Mouse (Mus musculus) liver, embryonic 13.5 days (tissue): ENCODE measurements at regions not wholly inside any gene's neighbourhood (a gene's known extent, or its start where the extent isn't known, plus 50 kb on each side); places are given as distances from the start of the nearest gene placed in this dataset.

Source experiments
- ATAC-seq: fragments of 200-750 bp; cut with Nextera tagmentation; 2 replicates; pipeline ENCODE4 v1.8.0; 2017; ENCODE audit warnings: low read depth, mild to moderate bottlenecking, moderate number of reproducible peaks, moderate library complexity
- DNase-seq: peaks from one replicate; pipeline ENCODE4 v3.0.0; 2022
- H3K27ac ChIP-seq: fragments of 300-500 bp; sonication (generic); 2 replicates; pipeline ENCODE4 v1.5.1; 2015; ENCODE audit warnings: moderate library complexity, mild to moderate bottlenecking, inconsistent platforms
- H3K27me3 ChIP-seq: fragments of 300-500 bp; sonication (generic); 2 replicates; pipeline ENCODE4 v1.6.1; 2015; ENCODE audit warnings: mild to moderate bottlenecking, inconsistent platforms
- H3K36me3 ChIP-seq: fragments of 300-500 bp; sonication (generic); 2 replicates; pipeline ENCODE4 v1.6.1; 2015; ENCODE audit warnings: mild to moderate bottlenecking, inconsistent platforms
- H3K4me1 ChIP-seq: fragments of 300-500 bp; sonication (generic); replicated peaks from 2 replicates; pipeline ENCODE4 v1.6.1; 2015; ENCODE audit warnings: inconsistent platforms
- H3K4me2 ChIP-seq: fragments of 300-500 bp; sonication (generic); 2 replicates; pipeline ENCODE4 v1.6.1; 2015; ENCODE audit warnings: inconsistent platforms, mild to moderate bottlenecking, moderate library complexity
- H3K4me3 ChIP-seq: fragments of 300-500 bp; sonication (generic); replicated peaks from 2 replicates; pipeline ENCODE4 v1.5.1; 2015; ENCODE audit warnings: mild to moderate bottlenecking, inconsistent platforms
- H3K9ac ChIP-seq: fragments of 300-500 bp; sonication (generic); 2 replicates; pipeline ENCODE4 v1.6.1; 2015; ENCODE audit warnings: mild to moderate bottlenecking, inconsistent platforms
- H3K9me3 ChIP-seq: fragments of 300-500 bp; sonication (generic); replicated peaks from 2 replicates; pipeline ENCODE4 v1.6.1; 2016; ENCODE audit warnings: inconsistent platforms
- WGBS: fragments of 180-500 bp; shearing (Covaris S2); methylation state at CpG from one replicate; pipeline ENCODE4 v1.1.7; 2015; ENCODE audit not compliant: insufficient replicate concordance; 5-methylcytosine and 5-hydroxymethylcytosine counted together

GRCm38 (mm10) chr3:52634353-52634752 is 366.2 kb downstream of the Foxo1 start:
- Histone ChIP-seq H3K36me3 (no peaks in the 10 kb centered on the region), H3K9me3 (no peaks in the 10 kb centered on the region), H3K27me3 (no peaks in the 10 kb centered on the region), H3K4me2 (no peak overlapping the region), H3K4me1 (no peaks in the 10 kb centered on the region), H3K9ac (no peak overlapping the region), H3K27ac (no peak overlapping the region), H3K4me3 (no peak overlapping the region)
- no peak for DNase-seq
- 0 out of 2 replicates have a peak, but pooled peaks have one; percentile 26 for ATAC-seq
- WGBS: 19% methylated on average over 6 of the region's 6 CpGs

- Histone ChIP-seq H3K4me3 (no peak overlapping the region), H3K4me1 (no peaks in the 10 kb centered on the region), H3K4me2 (no peak overlapping the region), H3K9me3 (no peaks in the 10 kb centered on the region), H3K36me3 (no peaks in the 10 kb centered on the region), H3K27ac (no peak overlapping the region), H3K27me3 (no peaks in the 10 kb centered on the region), H3K9ac (no peak overlapping the region)
- DNase-seq (no peak), ATAC-seq (no peak)
- 63% methylated on average over 15 of the region's 15 CpGs for WGBS
These were observed 365.5 kb downstream of the Foxo1 start for GRCm38 (mm10) chr3:52633491-52634100.

GRCm38 (mm10) chr3:52632635-52633034 is 364.5 kb downstream of the Foxo1 start:
- Histone ChIP-seq H3K36me3 (no peaks in the 10 kb centered on the region), H3K9me3 (no peaks in the 10 kb centered on the region), H3K27ac (no peak overlapping the region), H3K9ac (no peak overlapping the region), H3K4me3 (no peak overlapping the region), H3K4me2 (no peak overlapping the region), H3K4me1 (no peaks in the 10 kb centered on the region), H3K27me3 (no peaks in the 10 kb centered on the region)
- no peak for DNase-seq
- WGBS: 42% methylated on average over 2 of the region's 2 CpGs
- no peak for ATAC-seq

- no peaks in the 10 kb centered on the region for H3K27me3 ChIP-seq
- no peak for DNase-seq
- H3K27ac ChIP-seq: no peak overlapping the region
- ATAC-seq: no peak
- H3K4me3 ChIP-seq: no peak overlapping the region
- H3K9ac ChIP-seq: no peak overlapping the region
- no peak overlapping the region for H3K4me2 ChIP-seq
- no peaks in the 10 kb centered on the region for H3K36me3 ChIP-seq
- WGBS: 59% methylated on average over 5 of the region's 5 CpGs
- no peaks in the 10 kb centered on the region for H3K9me3 ChIP-seq
- H3K4me1 ChIP-seq: no peaks in the 10 kb centered on the region
These were observed 362.1 kb downstream of the Foxo1 start for GRCm38 (mm10) chr3:52630209-52630608.

GRCm38 (mm10) chr3:52625125-52625524 is 357.0 kb downstream of the Foxo1 start:
- Histone ChIP-seq H3K9ac (no peak overlapping the region), H3K36me3 (no peaks in the 10 kb centered on the region)
- no peak for ATAC-seq

DNA sequence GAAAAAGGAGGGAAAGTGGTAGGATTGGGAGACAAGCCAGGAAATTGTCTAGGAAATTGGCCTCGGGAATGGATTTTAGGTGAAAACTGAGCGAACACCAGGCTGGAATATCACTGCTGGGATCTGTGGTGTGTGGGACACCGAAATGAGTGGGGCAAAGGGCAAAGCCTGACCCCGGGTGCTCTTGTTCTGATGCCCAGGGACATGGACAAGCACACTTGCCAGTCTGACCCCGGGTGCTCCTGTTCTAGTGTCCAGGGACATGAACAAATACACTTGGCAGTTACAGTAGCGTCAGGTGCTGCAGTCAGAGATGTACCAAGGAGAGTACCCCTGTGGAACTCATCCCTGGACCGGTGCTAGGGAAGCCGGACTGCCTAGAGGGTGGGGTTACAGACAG is 354.4 kb downstream of the Foxo1 start:
- Histone ChIP-seq H3K4me1 (peaks cover 10% of the 10 kb centered on the region), H3K4me2 (no peak overlapping the region), H3K9me3 (no peaks in the 10 kb centered on the region), H3K9ac (no peak overlapping the region), H3K4me3 (no peak overlapping the region), H3K27ac (no peak overlapping the region), H3K27me3 (no peaks in the 10 kb centered on the region), H3K36me3 (no peaks in the 10 kb centered on the region)
- WGBS: 74% methylated on average over 8 of the region's 8 CpGs
- DNase-seq (no peak), ATAC-seq (no peak)

More at GRCm38 (mm10) chr3:52625125-52625524, 357.0 kb downstream of the Foxo1 start:
- H3K4me3 ChIP-seq: no peak overlapping the region
- no peak for DNase-seq
- WGBS: 65% methylated on average over 1 of the region's 1 CpGs
- H3K9me3 ChIP-seq: no peaks in the 10 kb centered on the region
- H3K4me1 ChIP-seq: no peaks in the 10 kb centered on the region
- H3K27ac ChIP-seq: no peak overlapping the region
- H3K4me2 ChIP-seq: no peak overlapping the region
- no peaks in the 10 kb centered on the region for H3K27me3 ChIP-seq

DNA sequence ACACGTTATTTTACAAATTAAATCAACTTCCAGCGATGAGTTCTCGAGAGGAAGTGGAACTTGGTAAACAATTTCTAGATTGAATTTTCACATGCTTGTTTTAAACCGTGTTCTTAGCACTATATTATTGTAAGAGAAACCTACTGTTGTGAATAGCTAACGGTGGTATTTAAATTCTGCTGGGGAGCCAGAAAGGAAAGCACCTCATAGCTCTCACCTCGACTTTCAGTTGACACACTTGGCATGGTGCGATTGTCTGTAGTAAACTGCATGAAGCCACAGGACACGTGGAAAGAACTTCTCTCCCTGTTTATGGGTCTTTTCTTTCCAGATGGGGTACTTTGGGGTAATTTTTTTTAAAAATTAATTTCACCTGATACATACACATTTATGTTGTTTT is 353.8 kb downstream of the Foxo1 start:
- Histone ChIP-seq H3K9me3 (no peaks in the 10 kb centered on the region), H3K36me3 (no peaks in the 10 kb centered on the region), H3K4me3 (no peak overlapping the region), H3K4me1 (peaks cover 10% of the 10 kb centered on the region), H3K27me3 (no peaks in the 10 kb centered on the region), H3K9ac (no peak overlapping the region), H3K27ac (no peak overlapping the region), H3K4me2 (no peak overlapping the region)
- DNase-seq (no peak), ATAC-seq (no peak)
- 69% methylated on average over 8 of the region's 8 CpGs for WGBS

DNA sequence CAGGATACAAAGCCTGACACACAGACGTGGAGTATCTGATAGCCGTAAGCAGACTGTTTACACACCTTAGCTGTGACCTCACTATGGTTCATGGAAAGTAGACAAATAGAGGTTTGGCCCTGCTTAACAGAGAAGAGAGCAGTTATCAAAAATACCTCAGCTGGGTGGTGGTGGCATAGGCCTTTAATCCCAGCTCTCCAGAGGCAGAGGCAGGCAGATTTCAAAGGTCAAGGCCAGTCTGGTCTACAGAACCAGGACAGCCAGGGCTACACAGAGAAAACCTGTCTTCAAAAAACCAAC is 350.7 kb downstream of the Foxo1 start:
- H3K9ac ChIP-seq: no peak overlapping the region
- no peaks in the 10 kb centered on the region for H3K27me3 ChIP-seq
- DNase-seq (no peak), ATAC-seq (no peak)
- H3K4me1 ChIP-seq: peaks cover 10% of the 10 kb centered on the region
- no peaks in the 10 kb centered on the region for H3K36me3 ChIP-seq
- WGBS: 71% methylated on average over 2 of the region's 2 CpGs
- H3K4me3 ChIP-seq: no peak overlapping the region
- H3K27ac ChIP-seq: no peak overlapping the region
- H3K4me2 ChIP-seq: no peak overlapping the region
- H3K9me3 ChIP-seq: no peaks in the 10 kb centered on the region

- Histone ChIP-seq H3K9ac (no peak overlapping the region), H3K4me2 (no peak overlapping the region), H3K27me3 (no peaks in the 10 kb centered on the region), H3K27ac (no peak overlapping the region), H3K4me1 (peaks cover 10% of the 10 kb centered on the region), H3K36me3 (no peaks in the 10 kb centered on the region), H3K4me3 (no peak overlapping the region), H3K9me3 (no peaks in the 10 kb centered on the region)
- ATAC-seq (no peak), DNase-seq (no peak)
- 46% methylated on average over 7 of the region's 7 CpGs for WGBS
These were observed 350.2 kb downstream of the Foxo1 start for GRCm38 (mm10) chr3:52618212-52618924.

DNA sequence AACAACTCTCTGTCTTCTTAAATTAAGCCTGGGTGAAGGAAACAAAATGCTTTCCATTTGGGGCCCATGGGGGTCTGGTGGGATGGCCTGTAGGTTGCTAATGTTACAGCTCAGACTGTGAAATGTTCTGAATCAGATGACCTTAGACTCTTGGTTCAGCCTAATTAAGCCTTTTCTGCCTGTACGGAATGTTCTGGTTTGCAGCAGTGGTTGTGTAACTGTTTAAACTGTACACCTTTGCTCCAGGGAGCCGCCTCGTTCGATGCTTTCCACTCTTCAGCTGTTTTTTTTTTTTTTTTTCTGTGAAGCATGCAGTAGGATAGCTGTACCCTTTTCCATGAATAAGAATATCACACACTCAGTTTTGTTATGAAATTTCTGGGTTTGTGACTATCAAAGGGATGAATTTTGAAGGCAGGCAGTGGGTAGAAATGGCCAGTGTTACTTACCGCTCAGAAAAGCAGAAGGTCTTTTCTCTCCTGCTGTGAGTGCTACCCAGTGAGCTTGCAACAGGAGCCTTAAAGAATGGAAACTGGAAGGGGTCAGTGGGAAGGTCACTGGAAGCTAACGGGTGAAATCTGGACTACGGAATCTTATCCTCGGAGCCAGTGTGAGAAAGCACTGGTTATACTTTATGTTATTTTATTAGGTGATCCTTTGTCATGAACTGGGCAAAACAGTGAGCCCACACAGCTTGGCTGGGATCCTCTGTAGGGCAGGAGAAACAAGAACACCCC is 349.4 kb downstream of the Foxo1 start:
- H3K9ac ChIP-seq: no peak overlapping the region
- ATAC-seq: peak; percentile 45; the same call in 1 of the 2 replicates
- H3K4me3 ChIP-seq: no peak overlapping the region
- DNase-seq: no peak
- no peaks in the 10 kb centered on the region for H3K27me3 ChIP-seq
- 58% methylated on average over 8 of the region's 8 CpGs for WGBS
- H3K9me3 ChIP-seq: no peaks in the 10 kb centered on the region
- peaks cover 10% of the 10 kb centered on the region for H3K4me1 ChIP-seq
- H3K27ac ChIP-seq: no peak overlapping the region
- no peak overlapping the region for H3K4me2 ChIP-seq
- H3K36me3 ChIP-seq: no peaks in the 10 kb centered on the region

GRCm38 (mm10) chr3:52611881-52612280 is 343.7 kb downstream of the Foxo1 start:
- no peak overlapping the region for H3K9ac ChIP-seq
- 74% methylated on average over 8 of the region's 8 CpGs for WGBS

More at GRCm38 (mm10) chr3:52611881-52612280, 343.7 kb downstream of the Foxo1 start:
- Histone ChIP-seq H3K36me3 (no peaks in the 10 kb centered on the region), H3K4me1 (no peaks in the 10 kb centered on the region), H3K27me3 (no peaks in the 10 kb centered on the region), H3K4me3 (no peak overlapping the region), H3K27ac (no peak overlapping the region), H3K4me2 (no peak overlapping the region), H3K9me3 (no peaks in the 10 kb centered on the region)
- ATAC-seq (no peak), DNase-seq (no peak)
